Mouse (Mus musculus) ES-Bruce4 (cell line): ENCODE results near the gene Tmf1. TPM values are rescaled to one million over a fixed set of nuclear protein-coding genes. Genes with fewer than 3 reads are reported as not detected.

Experiments used
- H3K27ac ChIP-seq: 2 replicates; pipeline ENCODE4 v1.5.1; 2012; ENCODE audit warnings: low read length, inconsistent platforms; ENCODE audit not compliant: insufficient read depth
- H3K27me3 ChIP-seq: 2 replicates; pipeline ENCODE4 v1.6.1; 2012; ENCODE audit warnings: mild to moderate bottlenecking, low read length, inconsistent platforms; ENCODE audit not compliant: control insufficient read depth, poor library complexity, insufficient read depth, severe bottlenecking
- H3K36me3 ChIP-seq: 2 replicates; pipeline ENCODE4 v1.6.1; 2012; ENCODE audit warnings: inconsistent platforms, mild to moderate bottlenecking, low read length, moderate library complexity; ENCODE audit not compliant: control insufficient read depth, poor library complexity, insufficient read depth, severe bottlenecking
- H3K4me1 ChIP-seq: one replicate; pipeline ENCODE4 v1.8.1; 2011; ENCODE audit warnings: low read length; ENCODE audit not compliant: control insufficient read depth, insufficient read depth
- H3K4me3 ChIP-seq: 2 replicates; pipeline ENCODE4 v1.5.1; 2011; ENCODE audit warnings: low read depth, mild to moderate bottlenecking, low read length
- H3K9ac ChIP-seq: 2 replicates; pipeline ENCODE4 v1.6.1; 2012; ENCODE audit warnings: low read depth, mild to moderate bottlenecking, inconsistent platforms; ENCODE audit not compliant: poor library complexity, severe bottlenecking
- H3K9me3 ChIP-seq: replicated peaks from 2 replicates; pipeline ENCODE4 v1.6.1; 2012; ENCODE audit warnings: mild to moderate bottlenecking, low read length, inconsistent platforms; ENCODE audit not compliant: control insufficient read depth, poor library complexity, insufficient read depth, severe bottlenecking
- CTCF ChIP-seq: IDR thresholded peaks from one replicate; pipeline ENCODE4 v1.8.1; 2011; ENCODE audit warnings: low read depth, low read length
- EP300 ChIP-seq: IDR thresholded peaks from 2 replicates; pipeline ENCODE4 v1.6.1; 2011; ENCODE audit warnings: low read depth, low read length; ENCODE audit not compliant: insufficient read depth
- POLR2A ChIP-seq: IDR thresholded peaks from one replicate; pipeline ENCODE4 v1.8.1; 2011; ENCODE audit warnings: low read length; ENCODE audit not compliant: insufficient read depth
- polyA plus RNA-seq: library from polyadenylated mRNA; stranded (reverse); fragments of >200 nt; gene quantifications from 2 replicates; pipeline ENCODE4 v1.2.4, GENCODE M21; 2011; ENCODE audit warnings: low read depth; ENCODE audit not compliant: missing spikeins, insufficient read depth, insufficient read length

Tmf1 gene
- polyA plus RNA-seq, 1 experiment = 52.4 TPM

- H3K27me3 ChIP-seq = no peaks in the 10 kb centered on the region
- H3K4me3 ChIP-seq = peak within 1 kb of the TSS; percentile 96
- TF ChIP-seq EP300 (no peak), POLR2A (peak; percentile 37)
- peaks cover 1% of the 10 kb centered on the region for H3K4me1 ChIP-seq
- no peaks in the 10 kb centered on the region for H3K9me3 ChIP-seq
- H3K9ac ChIP-seq = peak within 1 kb of the TSS; percentile 100
- peak within 1 kb of the TSS; percentile 70 for H3K27ac ChIP-seq
- H3K36me3 ChIP-seq = peaks cover 8% of the 10 kb centered on the region
Measured at GRCm38 (mm10) chr6:97205439-97205885, 26.5 kb upstream of the Tmf1 start, which contains the start of gene Uba3. TSS of gene Uba3 (minus strand) at chr6:97205647.

GRCm38 (mm10) chr6:97204952-97205351 lies 26.0 kb upstream of the Tmf1 start:
- Histone ChIP-seq H3K27me3 (no peaks in the 10 kb centered on the region), H3K9ac (peak overlapping the region; percentile 100), H3K36me3 (peaks cover 13% of the 10 kb centered on the region), H3K4me3 (peak overlapping the region; percentile 96), H3K9me3 (no peaks in the 10 kb centered on the region), H3K4me1 (peaks cover 1% of the 10 kb centered on the region), H3K27ac (peak overlapping the region; percentile 70)
- TF ChIP-seq EP300 (no peak), CTCF (no peak), POLR2A (no peak)

DNA sequence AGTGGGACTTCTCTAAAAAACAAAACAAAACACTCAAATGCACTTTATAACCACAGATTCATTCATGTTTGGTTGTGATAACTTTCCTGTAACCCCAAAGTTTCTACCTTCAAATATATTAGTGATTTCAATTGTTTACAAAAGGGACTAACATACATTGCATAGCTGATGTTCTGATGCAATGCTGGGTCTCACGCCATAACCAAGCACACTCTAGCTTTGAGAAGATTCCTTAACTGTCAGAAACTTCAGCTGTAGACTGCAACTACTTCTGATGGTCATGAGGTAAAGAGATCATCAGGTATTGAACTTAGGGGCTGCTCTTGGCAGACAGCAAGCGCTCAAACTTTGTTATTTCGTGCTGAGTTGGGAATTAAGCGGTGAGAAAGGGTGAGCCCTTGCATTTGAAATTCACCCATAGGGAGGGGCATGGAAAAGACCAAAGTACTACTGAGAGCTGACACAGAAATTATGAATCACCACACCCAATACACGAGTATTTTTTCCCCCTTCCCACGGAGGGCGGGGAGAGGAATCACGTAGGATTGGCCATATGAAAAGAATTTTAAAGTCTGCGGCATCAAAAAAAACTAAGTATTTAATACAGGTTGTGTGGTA lies 25.4 kb upstream of the Tmf1 start:
- peaks cover 14% of the 10 kb centered on the region for H3K36me3 ChIP-seq
- TF ChIP-seq POLR2A = no peak
- TF ChIP-seq EP300 = no peak
- no peak for TF ChIP-seq CTCF
- H3K4me1 ChIP-seq = peaks cover 1% of the 10 kb centered on the region
- no peaks in the 10 kb centered on the region for H3K9me3 ChIP-seq
- peak overlapping the region; percentile 96 for H3K4me3 ChIP-seq
- peak overlapping the region; percentile 70 for H3K27ac ChIP-seq
- H3K27me3 ChIP-seq = no peaks in the 10 kb centered on the region
- H3K9ac ChIP-seq = peak overlapping the region; percentile 100

- peaks cover 1% of the 10 kb centered on the region for H3K4me1 ChIP-seq
- TF ChIP-seq CTCF = no peak
- TF ChIP-seq EP300 = no peak
- no peak for TF ChIP-seq POLR2A
- peaks cover 20% of the 10 kb centered on the region for H3K36me3 ChIP-seq
- H3K27ac ChIP-seq = no peak overlapping the region
- H3K4me3 ChIP-seq = no peak overlapping the region
- no peaks in the 10 kb centered on the region for H3K9me3 ChIP-seq
- no peaks in the 10 kb centered on the region for H3K27me3 ChIP-seq
- H3K9ac ChIP-seq = no peak overlapping the region
Measured at GRCm38 (mm10) chr6:97202477-97202876, 23.6 kb upstream of the Tmf1 start.

GRCm38 (mm10) chr6:97200437-97200836 lies 21.5 kb upstream of the Tmf1 start:
- peaks cover 37% of the 10 kb centered on the region for H3K36me3 ChIP-seq
- TF ChIP-seq EP300 (no peak), CTCF (peak; percentile 27)

GRCm38 (mm10) chr6:97179367-97179828 lies 476 bp upstream of the Tmf1 start:
- Histone ChIP-seq H3K36me3 (peaks cover 8% of the 10 kb centered on the region), H3K9me3 (no peaks in the 10 kb centered on the region), H3K27ac (peak overlapping the region; percentile 39), H3K4me1 (no peaks in the 10 kb centered on the region), H3K9ac (peak overlapping the region; percentile 85), H3K4me3 (peak overlapping the region; percentile 88), H3K27me3 (no peaks in the 10 kb centered on the region)
- TF ChIP-seq EP300 (no peak), CTCF (no peak), POLR2A (no peak)

More at GRCm38 (mm10) chr6:97200437-97200836, 21.5 kb upstream of the Tmf1 start:
- peaks cover 1% of the 10 kb centered on the region for H3K4me1 ChIP-seq
- H3K27ac ChIP-seq = no peak overlapping the region
- no peaks in the 10 kb centered on the region for H3K9me3 ChIP-seq
- no peak overlapping the region for H3K9ac ChIP-seq
- no peak overlapping the region for H3K4me3 ChIP-seq
- no peaks in the 10 kb centered on the region for H3K27me3 ChIP-seq
